Mouse (Mus musculus): ENCODE measurements around the gene Ache.

- no peak for TF ChIP-seq CTCF (IDR thresholded peaks at IDR 0.05; ENCODE audit: extremely low read depth, insufficient read length, insufficient replicate concordance, low read depth, low read length)
- TF ChIP-seq POLR2A (IDR thresholded peaks at IDR 0.05; ENCODE audit: low read depth, low read length): no peak
Measured at GRCm38 (mm10) chr5:137330910-137331309, 43.6 kb downstream of the Ache start.

All from small intestine, adult 2 months (tissue).